Mouse (Mus musculus) gastrocnemius, adult 2 months (tissue): ENCODE results near the gene Vps4b. TPM values are rescaled to one million over a fixed set of nuclear protein-coding genes. Genes with fewer than 3 reads are reported as not detected.
"Not testable (repeated sequence)": the region's sequence is repeated elsewhere in the genome, so short reads cannot be mapped to it uniquely, and the experiment has no call there.

Experiments used
- DNase-seq: peaks from one replicate; pipeline ENCODE4 v3.0.0; 2022
- H3K27ac ChIP-seq: fragments of 200-600 bp; 2 replicates; pipeline ENCODE4 v1.8.1; 2022; ENCODE audit warnings: mild to moderate bottlenecking
- H3K4me3 ChIP-seq: fragments of 200-600 bp; 2 replicates; pipeline ENCODE4 v1.8.1; 2022; ENCODE audit warnings: mild to moderate bottlenecking, moderate library complexity
- CTCF ChIP-seq: fragments of 200-600 bp; IDR thresholded peaks from 2 replicates; pipeline ENCODE4 v1.8.1; 2022; ENCODE audit warnings: antibody characterized with exemption, mild to moderate bottlenecking, moderate library complexity
- intact Hi-C: fragments of 180-260 bp; cut with DNase I; formaldehyde crosslinking; loops from one replicate; pipeline ENCODE4 v1.15.1; 2025
- total RNA-seq, 2 experiments: library from RNA; stranded (reverse); gene quantifications; 2 replicates each; pipeline ENCODE4 v1.2.3; 2021

Gene Vps4b
- total RNA-seq, 2 experiments from 2014 or later, result 18.5 to 20.2 TPM

DNA sequence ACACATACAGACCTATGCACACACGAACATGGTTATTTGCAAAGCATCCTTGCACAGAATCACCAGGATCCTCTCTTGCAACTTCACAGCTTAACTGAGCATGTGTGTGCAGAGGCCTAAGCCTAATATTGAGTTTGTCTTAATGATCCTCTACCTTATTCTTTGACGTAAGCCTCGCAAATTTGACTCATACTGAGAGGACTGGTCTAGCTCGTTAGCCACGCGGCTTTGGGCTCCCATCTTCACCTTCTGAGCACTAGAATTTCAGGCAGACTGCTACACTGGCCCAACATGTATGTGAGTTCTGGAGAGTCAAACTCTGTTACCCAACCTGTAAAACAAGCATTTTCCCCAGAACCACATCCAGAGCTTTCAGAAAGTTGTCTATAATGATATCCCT lies 53.5 kb downstream of the Vps4b start:
- H3K4me3 ChIP-seq, result no peak overlapping the region
- no peak for DNase-seq
- H3K27ac ChIP-seq, result no peak overlapping the region
- TF ChIP-seq CTCF, result no peak
- intact Hi-C loops, result no loop called here

DNA sequence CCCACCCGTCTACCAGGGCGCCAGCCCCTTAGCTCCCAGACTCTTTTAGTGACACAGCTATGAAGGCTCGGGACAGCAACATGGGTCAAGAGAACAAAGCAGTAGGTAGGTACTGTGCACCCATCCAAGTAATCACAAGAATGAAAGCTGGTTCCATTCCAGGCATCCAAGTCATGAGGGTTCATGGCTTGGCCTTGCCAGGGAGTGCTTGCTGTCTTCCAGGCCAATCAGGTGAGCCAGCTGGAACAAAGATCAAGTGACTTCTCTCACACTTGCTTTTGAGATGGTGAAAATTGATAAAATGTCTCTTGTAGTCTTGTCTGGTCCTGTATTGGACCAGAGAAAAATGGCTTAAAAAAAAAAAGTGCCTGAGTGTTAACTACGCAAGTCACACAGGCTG lies 55.8 kb downstream of the Vps4b start:
- intact Hi-C loops, result no loop called here
- TF ChIP-seq CTCF, result no peak
- DNase-seq, result no peak
- no peak overlapping the region for H3K4me3 ChIP-seq
- H3K27ac ChIP-seq, result no peak overlapping the region

DNA sequence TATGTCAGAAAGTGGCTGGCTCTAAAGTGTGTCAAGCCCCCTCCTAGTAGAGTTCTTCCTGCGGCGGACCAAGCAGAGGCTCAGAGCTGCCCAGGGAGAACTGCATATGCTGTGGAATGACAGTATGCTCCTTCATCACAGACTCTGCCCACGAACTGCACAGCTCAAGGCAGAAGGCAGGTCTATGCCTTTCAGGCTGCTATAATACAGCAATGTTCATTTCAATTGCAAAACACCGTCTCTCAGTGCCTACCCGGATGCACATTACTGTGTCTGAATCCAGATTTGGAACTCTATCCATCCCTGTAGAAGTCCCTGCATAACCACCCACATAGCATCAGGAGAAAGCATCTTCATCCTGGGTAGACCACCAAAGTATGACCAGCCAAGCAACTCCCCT lies 56.7 kb downstream of the Vps4b start:
- DNase-seq, result no peak
- Histone ChIP-seq H3K27ac (no peak overlapping the region), H3K4me3 (no peak overlapping the region)
- intact Hi-C loops, result loop anchor here (5.0 kb wide), 2 partner anchors 198 to 228 kb away; no protein-coding TSS in a partner anchor
- TF ChIP-seq CTCF, result no peak

DNA sequence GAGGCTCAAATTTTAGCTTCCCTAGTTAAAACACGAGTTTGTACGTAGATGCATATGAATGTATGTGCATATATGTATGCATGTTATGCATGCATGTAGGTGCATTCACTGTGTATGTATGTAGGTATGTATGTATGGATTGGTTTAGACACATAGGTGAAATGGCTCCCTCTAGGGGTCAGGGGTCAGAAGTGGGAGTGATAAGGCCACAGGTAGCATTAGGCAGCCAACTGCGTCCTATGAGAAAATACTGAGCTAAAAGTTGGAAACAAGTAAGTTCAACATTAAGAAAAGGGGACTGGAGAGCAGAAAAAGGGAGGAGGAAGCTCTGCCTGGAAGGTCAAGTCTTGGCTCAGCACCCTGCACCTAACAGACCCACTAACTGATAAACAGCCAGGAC lies 58.4 kb downstream of the Vps4b start:
- no peak overlapping the region for H3K4me3 ChIP-seq
- H3K27ac ChIP-seq, result no peak overlapping the region
- intact Hi-C loops, result loop anchor here (5.0 kb wide), 2 partner anchors 196 to 226 kb away; no protein-coding TSS in a partner anchor
- peak; percentile 54 for TF ChIP-seq CTCF
- no peak for DNase-seq

DNA sequence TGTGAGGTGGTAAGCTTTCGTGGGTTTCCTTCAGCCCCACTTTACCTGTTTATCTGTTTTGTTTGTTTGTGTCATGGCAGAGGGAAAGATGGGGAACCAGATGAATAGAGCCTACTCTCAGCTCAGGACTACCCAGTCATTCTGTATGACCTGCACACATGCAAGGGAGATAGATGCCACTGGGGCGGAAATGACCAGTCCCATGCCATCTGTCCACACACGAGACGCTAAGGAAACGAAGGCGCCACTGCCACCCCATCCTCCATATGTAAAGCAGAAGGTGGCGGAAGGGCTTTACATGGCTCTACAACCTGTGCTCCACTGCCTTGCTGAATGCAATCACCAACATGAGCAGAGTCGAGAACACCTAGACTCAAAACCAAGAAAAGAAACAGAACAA lies 60.3 kb downstream of the Vps4b start:
- Histone ChIP-seq H3K27ac (no peak overlapping the region), H3K4me3 (no peak overlapping the region)
- intact Hi-C loops, result loop anchor here (5.0 kb wide), 2 partner anchors 194 to 224 kb away; no protein-coding TSS in a partner anchor
- no peak for DNase-seq
- TF ChIP-seq CTCF, result no peak

DNA sequence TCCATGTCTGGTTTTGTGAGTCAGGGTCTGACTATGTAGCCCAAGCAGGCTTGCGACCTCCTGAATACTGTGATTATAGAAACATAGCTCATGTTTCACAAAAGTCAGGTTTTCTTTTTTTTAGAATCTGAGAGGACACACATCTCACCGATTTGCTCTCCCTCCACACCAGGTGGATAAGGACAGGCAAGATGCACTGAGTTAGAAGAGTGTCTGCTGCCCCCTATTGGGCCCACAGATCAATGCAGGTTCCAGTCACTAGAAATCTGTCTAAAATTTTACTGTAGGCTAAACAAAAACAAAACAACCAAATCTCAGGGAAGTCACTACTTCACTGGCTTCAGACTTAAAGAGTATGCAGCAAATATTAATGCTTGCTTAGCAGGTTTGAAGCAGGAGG lies 60.9 kb downstream of the Vps4b start:
- DNase-seq, result no peak
- TF ChIP-seq CTCF, result peak; percentile 85
- Histone ChIP-seq H3K27ac (no peak overlapping the region), H3K4me3 (no peak overlapping the region)
- intact Hi-C loops, result loop anchor here (5.0 kb wide), 2 partner anchors 193 to 223 kb away; no protein-coding TSS in a partner anchor

DNA sequence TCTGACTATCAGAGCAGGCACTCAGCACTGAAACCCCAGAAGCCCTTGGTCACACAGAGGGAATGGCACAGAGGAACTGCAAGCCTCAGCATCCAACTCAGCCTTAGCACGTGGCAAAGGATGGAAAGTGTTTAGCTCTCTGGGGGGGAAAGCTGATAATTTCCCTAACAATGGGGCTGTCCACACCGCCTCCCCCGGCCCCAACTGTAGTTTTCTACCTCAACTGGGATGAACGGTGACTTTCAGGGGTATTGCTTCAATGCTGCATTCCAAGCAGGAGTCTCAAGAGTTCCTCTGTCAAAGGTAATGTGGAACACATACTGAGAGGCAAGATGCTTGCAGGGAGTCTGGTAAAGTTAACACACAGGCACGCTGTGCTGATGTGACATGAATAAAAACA lies 74.5 kb downstream of the Vps4b start:
- no peak overlapping the region for H3K4me3 ChIP-seq
- no peak for TF ChIP-seq CTCF
- intact Hi-C loops, result no loop called here
- H3K27ac ChIP-seq, result no peak overlapping the region
- no peak for DNase-seq

DNA sequence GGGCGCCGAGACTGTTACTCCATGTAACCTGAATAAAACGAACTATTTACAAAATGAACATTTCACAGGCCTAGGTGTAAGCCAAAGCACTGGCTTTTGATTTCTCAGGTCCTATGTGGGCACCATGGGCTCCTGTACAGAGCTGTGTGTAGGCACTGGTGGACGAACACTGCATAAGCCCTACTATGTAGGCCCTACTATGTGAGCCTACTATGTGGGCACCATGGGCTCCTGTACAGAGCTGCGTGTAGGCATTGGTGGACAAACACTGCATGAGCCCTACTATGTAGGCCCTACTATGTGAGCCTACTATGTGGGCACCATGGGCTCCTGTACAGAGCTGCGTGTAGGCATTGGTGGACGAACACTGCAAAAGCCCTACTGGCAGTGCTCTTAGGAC lies 78.8 kb downstream of the Vps4b start:
- H3K4me3 ChIP-seq, H3K27ac ChIP-seq, DNase-seq: not testable (repeated sequence)
- intact Hi-C loops, result loop anchor here (1.0 to 2.0 kb wide), 3 partner anchors 171 to 293 kb away; no protein-coding TSS in a partner anchor

DNA sequence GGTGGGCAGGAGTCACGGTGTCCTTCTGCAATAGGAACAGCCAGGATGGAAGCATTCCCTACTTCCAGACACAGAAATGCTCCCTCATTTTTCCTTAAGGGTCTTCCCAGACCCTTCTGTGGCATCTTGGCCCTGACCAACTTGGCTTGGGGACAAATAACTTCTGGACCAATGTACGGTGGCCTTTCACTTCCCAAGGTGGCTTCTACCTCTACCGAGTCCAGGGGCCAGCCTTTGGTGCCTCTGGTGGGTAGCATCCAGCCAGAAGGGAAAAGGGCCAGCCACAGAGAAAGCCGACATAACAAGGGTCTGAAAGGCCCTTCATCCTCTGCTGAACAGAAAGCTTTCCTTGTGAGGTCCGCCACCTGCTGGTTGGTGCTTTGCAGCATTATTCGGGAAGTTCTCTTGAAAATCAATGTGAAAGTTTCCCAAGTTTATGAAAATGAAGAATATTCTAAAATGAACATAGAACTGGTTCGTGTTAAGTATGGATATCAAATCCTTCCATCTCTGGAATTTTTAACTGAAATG lies 79.4 kb downstream of the Vps4b start:
- TF ChIP-seq CTCF, result peak; percentile 84
- H3K27ac ChIP-seq, result no peak overlapping the region
- DNase-seq, result peak; percentile 77
- intact Hi-C loops, result loop anchor here (1.0 to 2.0 kb wide), 3 partner anchors 170 to 292 kb away; no protein-coding TSS in a partner anchor
- H3K4me3 ChIP-seq, result no peak overlapping the region

DNA sequence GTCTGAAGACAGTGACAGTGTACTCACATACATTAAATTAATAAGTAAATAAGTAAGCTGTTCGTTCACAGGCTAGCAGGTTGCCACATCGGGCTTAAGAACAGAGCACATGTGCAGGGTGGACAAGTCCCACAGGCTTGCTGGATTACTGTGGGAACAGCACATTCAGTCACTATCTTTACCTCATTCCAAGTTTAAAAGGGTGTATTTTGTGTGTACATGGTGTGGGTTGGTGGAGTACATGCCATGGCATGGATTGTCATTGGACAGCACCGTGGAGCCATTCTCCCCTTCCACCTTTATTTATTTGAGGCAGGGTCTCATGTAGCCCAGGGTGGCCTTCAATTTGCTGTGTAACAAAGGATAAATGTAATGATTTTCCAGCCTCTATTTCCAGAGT lies 80.4 kb downstream of the Vps4b start:
- no peak overlapping the region for H3K27ac ChIP-seq
- no peak for DNase-seq
- intact Hi-C loops, result loop anchor here (2.0 kb wide), 2 partner anchors 169 to 291 kb away; no protein-coding TSS in a partner anchor
- no peak overlapping the region for H3K4me3 ChIP-seq
- TF ChIP-seq CTCF, result no peak

DNA sequence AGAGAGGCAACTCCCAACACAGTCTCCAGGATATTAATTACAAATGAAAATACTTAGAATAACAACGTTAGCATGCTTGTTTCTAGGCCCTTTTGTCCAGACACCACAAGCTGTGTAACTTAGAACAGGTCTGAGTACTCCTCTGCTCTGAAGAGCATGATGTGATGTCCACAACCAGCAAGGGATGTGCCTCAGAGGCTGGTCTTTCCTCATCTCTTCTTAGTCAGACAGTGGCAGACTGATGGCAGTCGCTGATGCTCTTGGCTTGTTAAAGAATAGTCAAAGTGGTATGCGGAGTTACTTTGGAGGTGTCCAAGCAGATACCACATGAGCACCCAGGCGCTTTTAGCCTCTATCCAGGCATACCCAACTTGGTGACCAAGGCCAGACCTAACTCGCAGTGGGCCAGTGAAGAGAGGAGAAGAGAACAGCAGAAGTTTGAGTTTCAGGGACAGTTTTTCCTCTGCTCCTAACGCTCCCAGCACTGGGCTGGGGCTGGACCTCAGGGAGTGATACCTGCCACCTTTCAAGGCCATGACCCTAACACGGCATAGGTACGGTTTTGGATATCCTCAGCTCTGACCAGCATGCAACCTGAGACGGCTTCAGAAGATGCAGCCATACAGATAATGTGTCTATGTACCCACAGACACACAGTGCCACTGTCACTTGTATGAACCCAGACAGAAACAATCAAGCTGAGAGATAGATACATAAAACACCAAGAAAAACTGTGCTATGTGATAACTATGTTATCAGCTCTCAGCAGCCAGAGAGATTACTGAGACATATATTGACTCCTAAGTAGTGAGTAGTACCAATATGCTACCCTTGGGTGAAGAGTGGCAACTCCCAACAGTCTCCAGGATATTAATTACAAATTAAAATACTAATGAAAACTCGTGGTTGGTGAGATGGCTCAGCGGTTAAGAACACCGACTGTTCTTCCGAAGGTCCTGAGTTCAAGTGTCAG lies 81.1 kb downstream of the Vps4b start:
- DNase-seq, result no peak
- H3K27ac ChIP-seq, result no peak overlapping the region
- no peak for TF ChIP-seq CTCF
- no peak overlapping the region for H3K4me3 ChIP-seq
- intact Hi-C loops, result loop anchor here (2.0 kb wide), 2 partner anchors 169 to 291 kb away; no protein-coding TSS in a partner anchor

DNA sequence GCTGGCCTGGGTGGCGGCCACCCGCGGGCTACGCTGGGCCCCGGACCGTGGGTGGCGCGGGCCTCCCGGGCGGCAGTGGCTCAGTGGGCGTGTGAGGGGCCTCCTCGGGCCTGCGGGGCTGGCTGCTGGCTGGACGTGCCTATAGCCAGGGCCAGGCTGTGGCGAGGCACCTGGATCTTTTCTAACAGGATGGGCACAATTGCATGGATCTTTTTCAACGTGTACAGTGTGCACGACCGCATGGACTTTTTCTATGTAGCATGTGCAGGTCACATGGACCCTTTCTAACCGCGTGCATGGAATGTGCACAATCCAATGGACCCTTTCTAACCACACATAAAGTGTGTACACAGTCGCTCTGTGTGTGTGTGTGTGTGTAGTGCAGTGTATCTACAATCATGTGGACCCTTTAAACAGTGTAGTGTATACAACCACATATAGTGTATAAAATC lies 82.0 kb downstream of the Vps4b start:
- DNase-seq, result no peak
- TF ChIP-seq CTCF, result no peak
- H3K4me3 ChIP-seq, result peak overlapping the region; percentile 91
- intact Hi-C loops, result loop anchor here (5.0 kb wide), 1 partner anchor 82 kb away; no protein-coding TSS in a partner anchor
- peak overlapping the region; percentile 85 for H3K27ac ChIP-seq

Other genes starting within 250 kb of the Vps4b start
- gene Bcl2, start 82.5 kb downstream of the Vps4b start, total RNA-seq, result 1 to 10 TPM; 1.6 to 2.1 TPM
- gene Kdsr, start 37.0 kb downstream of the Vps4b start, total RNA-seq, result 1 to 10 TPM; 3.9 to 4.4 TPM
- gene Serpinb5, start 64.4 kb upstream of the Vps4b start, total RNA-seq, result not detected
- not detected for gene Serpinb12, start 137.7 kb upstream of the Vps4b start, total RNA-seq
- gene Serpinb13, start 184.3 kb upstream of the Vps4b start, total RNA-seq, result not detected